Mouse (Mus musculus): ENCODE results near the gene Ccdc122.

- TF ChIP-seq POLR2A (IDR thresholded peaks at IDR 0.05; ENCODE audit: borderline replicate concordance, insufficient read depth, low read length) (no peak), CTCF (IDR thresholded peaks at IDR 0.05; ENCODE audit: borderline replicate concordance, insufficient read depth, low read depth, low read length) (no peak)
Observed at GRCm38 (mm10) chr14:77005566-77005965, 31.0 kb upstream of the Ccdc122 start.
